Mouse (Mus musculus) midbrain, embryonic 14.5 days (tissue): ENCODE measurements around the gene Mcur1. TPM values are rescaled to one million over a fixed set of nuclear protein-coding genes. Genes with fewer than 3 reads are reported as not detected.

Experiments
- ATAC-seq: fragments of 200-750 bp; cut with Nextera tagmentation; 2 replicates; pipeline ENCODE4 v1.8.0; 2017; ENCODE audit warnings: moderate number of reproducible peaks, moderate library complexity; ENCODE audit not compliant: low FRiP score, low TSS enrichment
- DNase-seq: peaks from one replicate; pipeline ENCODE4 v3.0.0-alpha.2; 2015
- H3K27ac ChIP-seq: fragments of 300-500 bp; sonication (generic); replicated peaks from 2 replicates; pipeline ENCODE4 v1.5.1; 2014; ENCODE audit warnings: mild to moderate bottlenecking, low read depth, low read length, moderate library complexity
- H3K27me3 ChIP-seq: fragments of 300-500 bp; sonication (generic); 2 replicates; pipeline ENCODE4 v1.6.1; 2014; ENCODE audit warnings: low read length, control low read depth, mixed read lengths; ENCODE audit not compliant: control insufficient read depth, insufficient read depth
- H3K36me3 ChIP-seq: fragments of 300-500 bp; sonication (generic); 2 replicates; pipeline ENCODE4 v1.6.1; 2014; ENCODE audit warnings: low read length, control low read depth; ENCODE audit not compliant: control insufficient read depth, insufficient read depth
- H3K4me1 ChIP-seq: fragments of 300-500 bp; sonication (generic); 2 replicates; pipeline ENCODE4 v1.6.1; 2014; ENCODE audit warnings: mild to moderate bottlenecking, antibody characterized with exemption, low read length, control low read depth; ENCODE audit not compliant: control insufficient read depth, insufficient read depth
- H3K4me2 ChIP-seq: fragments of 300-500 bp; sonication (generic); 2 replicates; pipeline ENCODE4 v1.6.1; 2014; ENCODE audit warnings: mild to moderate bottlenecking, low read length, moderate library complexity
- H3K4me3 ChIP-seq: fragments of 300-500 bp; sonication (generic); replicated peaks from 2 replicates; pipeline ENCODE4 v1.5.1; 2014; ENCODE audit warnings: low read depth, low read length
- H3K9ac ChIP-seq: fragments of 300-500 bp; sonication (generic); replicated peaks from 2 replicates; pipeline ENCODE4 v1.6.1; 2014; ENCODE audit warnings: mild to moderate bottlenecking, low read length, moderate library complexity
- H3K9me3 ChIP-seq: fragments of 300-500 bp; sonication (generic); 2 replicates; pipeline ENCODE4 v1.6.1; 2016; ENCODE audit warnings: low read length, control low read depth, mixed read lengths; ENCODE audit not compliant: control insufficient read depth
- WGBS: fragments of 180-500 bp; shearing (Covaris S2); extraction: QIAGEN DNeasy Blood & Tissue Kit; methylation state at CpG from one replicate; pipeline ENCODE4 v1.1.7; 2014; 5-methylcytosine and 5-hydroxymethylcytosine counted together
- polyA plus RNA-seq: library from polyadenylated mRNA; unstranded; fragments of >200 nt; fragmentation: Nextera tagmentation; extraction: Ambion mirVana; gene quantifications from 2 replicates; pipeline ENCODE4 v1.2.1, GENCODE M21; 2014

Gene Mcur1
- polyA plus RNA-seq, 1 experiment from 2014 or later = 10.8 TPM

DNA sequence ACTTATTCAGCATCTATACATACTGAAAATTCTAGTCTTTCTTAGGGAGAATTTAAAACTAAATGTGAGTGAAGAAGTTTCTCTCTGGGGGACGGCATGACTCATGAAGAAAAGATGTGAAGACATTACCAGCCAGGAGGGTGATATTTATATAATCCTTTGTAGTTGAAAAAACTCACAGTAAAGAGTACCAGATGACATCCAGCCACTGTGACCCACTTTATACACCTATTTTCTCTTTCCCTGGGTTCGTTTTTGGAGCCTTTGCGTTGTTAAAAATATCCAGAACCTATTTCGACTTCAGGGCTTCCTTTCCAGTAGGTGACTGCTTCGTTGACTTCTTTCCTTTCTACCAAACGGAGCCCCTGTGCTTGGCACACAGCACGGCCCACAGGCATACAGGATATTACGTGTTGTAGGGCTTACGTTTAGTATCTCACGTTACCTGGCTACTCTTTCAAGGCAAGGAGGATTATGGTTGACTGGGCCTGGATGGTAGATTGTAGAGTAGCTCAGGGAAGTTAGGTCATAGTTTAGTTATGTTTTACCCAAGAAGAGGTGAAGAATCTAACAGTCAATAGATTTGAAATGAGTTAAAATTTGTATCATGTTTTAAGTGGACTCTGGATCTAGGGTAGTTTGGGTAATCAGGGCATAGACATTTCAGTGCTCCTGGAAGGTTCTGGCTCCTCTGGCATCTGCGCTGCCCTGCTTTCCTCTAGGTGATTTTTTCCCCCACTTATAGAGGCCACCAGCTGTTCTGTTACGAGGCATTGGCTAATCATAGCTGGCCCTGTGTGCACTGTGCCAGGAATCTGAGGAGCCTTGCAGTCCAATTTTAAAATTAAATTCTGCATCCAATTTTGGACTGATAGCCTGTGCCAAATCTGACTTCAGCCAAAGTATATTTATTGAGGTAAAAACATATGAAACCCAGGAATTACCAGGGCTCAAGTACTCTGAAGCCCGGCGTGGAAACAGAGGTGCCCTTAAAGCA, 28.2 kb upstream of the Mcur1 start:
- WGBS = 90% methylated on average over 14 of the region's 14 CpGs
- H3K4me1 ChIP-seq = no peaks in the 10 kb centered on the region
- no peaks in the 10 kb centered on the region for H3K27me3 ChIP-seq
- H3K4me3 ChIP-seq = no peak overlapping the region
- H3K9ac ChIP-seq = no peak overlapping the region
- no peaks in the 10 kb centered on the region for H3K36me3 ChIP-seq
- DNase-seq (no peak), ATAC-seq (no peak)
- H3K9me3 ChIP-seq = no peaks in the 10 kb centered on the region
- H3K4me2 ChIP-seq = no peak overlapping the region
- H3K27ac ChIP-seq = no peak overlapping the region

DNA sequence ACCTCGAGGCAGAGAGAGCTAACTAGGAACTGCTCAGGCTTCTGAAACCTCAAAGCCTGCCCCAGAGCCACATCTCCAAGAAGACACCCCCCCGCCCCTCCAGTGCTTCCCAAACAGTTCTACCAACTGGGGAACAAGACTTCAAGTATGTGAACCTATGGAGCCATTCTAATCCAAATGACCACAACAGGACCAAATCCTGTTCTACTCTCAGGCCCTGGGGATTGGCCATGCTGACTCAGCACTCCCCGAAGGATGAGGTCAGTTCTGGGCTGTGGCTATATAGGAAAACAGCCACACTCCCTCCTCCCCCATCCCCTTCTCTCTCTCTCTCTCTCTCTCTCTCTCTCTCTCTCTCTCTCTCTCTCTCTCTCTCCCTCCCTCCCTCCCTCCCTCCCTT, 27.0 kb upstream of the Mcur1 start:
- no peaks in the 10 kb centered on the region for H3K9me3 ChIP-seq
- H3K4me3 ChIP-seq = no peak overlapping the region
- no peaks in the 10 kb centered on the region for H3K27me3 ChIP-seq
- DNase-seq (no peak), ATAC-seq (no peak)
- no peak overlapping the region for H3K27ac ChIP-seq
- H3K4me1 ChIP-seq = no peaks in the 10 kb centered on the region
- H3K4me2 ChIP-seq = no peak overlapping the region
- no peaks in the 10 kb centered on the region for H3K36me3 ChIP-seq
- H3K9ac ChIP-seq = no peak overlapping the region
- 83% methylated on average over 3 of the region's 3 CpGs for WGBS

DNA sequence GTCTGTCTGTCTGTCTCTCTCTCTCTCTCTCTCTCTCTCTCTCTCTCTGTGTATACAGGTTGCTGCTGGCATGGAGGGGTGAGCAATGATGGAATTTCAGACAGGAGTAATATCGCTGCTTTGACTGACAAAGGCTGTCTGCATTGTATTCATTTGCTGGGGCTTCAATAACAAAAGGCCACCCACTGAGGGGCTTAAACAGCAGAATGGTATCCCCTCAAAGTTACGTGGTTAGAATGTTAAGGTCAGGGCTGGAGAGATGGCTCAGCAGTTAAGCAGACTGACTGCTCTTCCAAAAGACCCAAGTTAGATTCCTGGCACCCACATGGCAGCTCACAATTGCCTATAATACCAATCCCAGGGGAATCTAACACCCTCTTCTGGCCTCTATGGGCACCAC, 25.3 kb upstream of the Mcur1 start:
- DNase-seq (no peak), ATAC-seq (no peak)
- 23% methylated on average over 2 of the region's 2 CpGs for WGBS

DNA sequence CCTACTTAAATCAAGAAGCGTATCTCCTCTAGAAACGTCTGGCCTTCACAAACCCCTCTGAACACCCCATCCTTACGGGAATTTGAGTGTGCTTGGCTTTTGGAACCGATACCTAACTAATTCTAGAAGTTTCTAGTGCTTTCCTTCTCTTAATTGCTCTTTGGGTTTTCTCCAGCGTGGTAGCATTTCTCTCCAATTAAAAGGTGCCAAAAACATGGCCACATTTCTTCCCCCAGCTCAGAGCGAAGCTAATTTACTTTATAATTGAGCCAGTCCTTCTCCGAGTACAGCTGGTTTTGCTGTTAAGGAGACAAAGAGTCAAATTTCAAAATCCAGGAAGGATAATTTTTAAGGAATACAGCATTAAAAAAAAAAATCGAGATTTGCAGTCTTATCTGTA, 23.5 kb upstream of the Mcur1 start:
- DNase-seq (no peak), ATAC-seq (no peak)
- Histone ChIP-seq H3K4me2 (no peak overlapping the region), H3K9ac (no peak overlapping the region), H3K36me3 (no peaks in the 10 kb centered on the region), H3K27me3 (no peaks in the 10 kb centered on the region), H3K4me1 (no peaks in the 10 kb centered on the region), H3K4me3 (no peak overlapping the region), H3K9me3 (no peaks in the 10 kb centered on the region), H3K27ac (no peak overlapping the region)
- WGBS = 65% methylated on average over 8 of the region's 8 CpGs

More for the DNA sequence above, 25.3 kb upstream of the Mcur1 start:
- Histone ChIP-seq H3K4me2 (no peak overlapping the region), H3K36me3 (no peaks in the 10 kb centered on the region), H3K4me1 (no peaks in the 10 kb centered on the region), H3K4me3 (no peak overlapping the region), H3K27me3 (no peaks in the 10 kb centered on the region), H3K27ac (no peak overlapping the region), H3K9ac (no peak overlapping the region), H3K9me3 (no peaks in the 10 kb centered on the region)

DNA sequence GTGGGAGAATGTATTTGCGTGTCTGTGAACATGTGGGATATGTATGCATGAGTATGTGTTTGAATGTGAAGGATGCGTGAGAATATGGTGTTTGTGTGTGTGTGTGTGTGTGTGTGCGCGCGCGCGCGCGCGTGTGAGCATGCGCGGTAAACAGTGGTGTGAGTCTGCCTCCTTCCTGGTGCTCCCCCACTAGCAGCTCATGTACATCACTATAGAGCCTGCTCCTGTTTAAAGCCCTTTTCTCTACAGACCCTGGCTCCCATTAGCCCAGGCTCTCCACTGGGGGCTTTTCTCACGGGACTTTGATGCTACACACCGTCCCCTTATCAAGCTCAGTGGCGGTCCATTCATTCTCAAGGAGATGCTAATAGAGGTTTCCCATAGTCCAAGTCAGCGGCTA, 23.0 kb upstream of the Mcur1 start:
- ATAC-seq = no peak
- Histone ChIP-seq H3K4me2 (peak overlapping the region; percentile 34), H3K9me3 (no peaks in the 10 kb centered on the region), H3K36me3 (no peaks in the 10 kb centered on the region), H3K9ac (no peak overlapping the region), H3K27me3 (no peaks in the 10 kb centered on the region), H3K4me3 (no peak overlapping the region), H3K27ac (no peak overlapping the region), H3K4me1 (no peaks in the 10 kb centered on the region)
- peak; percentile 70 for DNase-seq
- WGBS = 44% methylated on average over 16 of the region's 16 CpGs

DNA sequence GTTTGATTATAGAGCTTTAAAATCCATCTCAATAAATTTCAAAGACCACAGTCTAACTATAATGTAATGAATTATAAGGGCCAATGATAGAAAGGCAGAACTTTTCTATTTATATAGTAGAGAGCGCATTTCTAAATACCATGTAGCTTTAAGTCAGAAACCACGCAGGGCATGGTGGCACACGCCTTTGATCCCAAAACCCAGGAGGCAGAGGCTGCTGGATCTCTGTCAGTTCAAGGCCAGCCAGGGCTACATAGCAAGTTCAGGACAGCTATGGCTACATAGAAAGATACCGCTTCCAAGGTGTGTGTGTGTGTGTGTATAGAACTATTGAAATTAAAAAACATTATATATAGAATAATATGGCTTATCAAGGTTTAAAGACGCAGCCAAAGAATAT, 20.7 kb upstream of the Mcur1 start:
- Histone ChIP-seq H3K27me3 (no peaks in the 10 kb centered on the region), H3K4me3 (no peak overlapping the region), H3K4me1 (no peaks in the 10 kb centered on the region), H3K27ac (no peak overlapping the region), H3K9ac (no peak overlapping the region), H3K36me3 (no peaks in the 10 kb centered on the region), H3K4me2 (no peak overlapping the region), H3K9me3 (no peaks in the 10 kb centered on the region)
- WGBS = 94% methylated on average over 5 of the region's 5 CpGs
- no peak for DNase-seq
- no peak for ATAC-seq

DNA sequence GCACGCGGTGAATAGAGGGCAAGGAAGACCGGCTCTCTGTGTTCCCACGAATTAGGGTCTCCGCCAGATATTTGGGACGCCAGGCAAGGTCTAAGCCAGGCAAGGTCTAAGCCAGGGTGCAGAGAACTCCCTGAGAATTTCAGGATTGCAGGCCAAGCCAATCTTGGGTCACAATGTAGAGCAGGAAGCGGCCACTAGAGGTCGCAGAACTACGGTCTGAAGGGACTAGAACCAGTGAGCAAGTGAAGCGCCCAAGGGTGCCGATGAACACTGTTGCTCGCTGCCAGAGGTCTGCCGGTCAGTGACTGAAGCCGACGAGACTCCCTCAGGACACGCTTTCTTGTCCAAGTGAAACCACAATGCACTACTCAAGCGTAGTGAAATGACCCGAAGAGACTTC, 19.7 kb upstream of the Mcur1 start:
- ATAC-seq (no peak), DNase-seq (peak; percentile 78)
- H3K4me3 ChIP-seq = no peak overlapping the region
- H3K4me2 ChIP-seq = no peak overlapping the region
- H3K9ac ChIP-seq = no peak overlapping the region
- H3K4me1 ChIP-seq = no peaks in the 10 kb centered on the region
- no peaks in the 10 kb centered on the region for H3K36me3 ChIP-seq
- no peak overlapping the region for H3K27ac ChIP-seq
- H3K27me3 ChIP-seq = no peaks in the 10 kb centered on the region
- no peaks in the 10 kb centered on the region for H3K9me3 ChIP-seq
- 24% methylated on average over 18 of the region's 18 CpGs for WGBS

DNA sequence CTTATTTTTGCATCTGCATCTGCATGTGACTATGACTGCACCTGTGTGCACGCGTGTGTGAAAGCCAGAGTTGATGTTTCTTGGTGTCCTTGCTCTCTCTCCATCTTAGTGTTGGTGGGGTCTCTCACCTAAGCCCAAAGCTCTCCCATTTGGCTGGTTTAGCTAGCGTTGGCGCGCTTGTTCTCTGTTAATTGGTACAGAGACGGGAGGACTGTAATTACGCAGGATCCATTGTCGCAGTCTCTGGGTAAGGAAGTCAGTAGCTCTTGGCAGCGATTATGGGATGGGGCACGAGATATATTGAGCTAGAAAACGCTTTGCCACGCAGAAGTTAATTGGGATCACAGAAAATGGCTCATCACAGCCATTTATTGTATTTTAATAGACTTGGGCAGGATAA, 17.8 kb upstream of the Mcur1 start:
- H3K27ac ChIP-seq = no peak overlapping the region
- H3K9me3 ChIP-seq = no peaks in the 10 kb centered on the region
- no peaks in the 10 kb centered on the region for H3K27me3 ChIP-seq
- WGBS = 89% methylated on average over 12 of the region's 12 CpGs
- H3K4me1 ChIP-seq = no peaks in the 10 kb centered on the region
- DNase-seq (no peak), ATAC-seq (no peak)
- no peak overlapping the region for H3K4me3 ChIP-seq
- no peak overlapping the region for H3K4me2 ChIP-seq
- H3K36me3 ChIP-seq = no peaks in the 10 kb centered on the region
- no peak overlapping the region for H3K9ac ChIP-seq

DNA sequence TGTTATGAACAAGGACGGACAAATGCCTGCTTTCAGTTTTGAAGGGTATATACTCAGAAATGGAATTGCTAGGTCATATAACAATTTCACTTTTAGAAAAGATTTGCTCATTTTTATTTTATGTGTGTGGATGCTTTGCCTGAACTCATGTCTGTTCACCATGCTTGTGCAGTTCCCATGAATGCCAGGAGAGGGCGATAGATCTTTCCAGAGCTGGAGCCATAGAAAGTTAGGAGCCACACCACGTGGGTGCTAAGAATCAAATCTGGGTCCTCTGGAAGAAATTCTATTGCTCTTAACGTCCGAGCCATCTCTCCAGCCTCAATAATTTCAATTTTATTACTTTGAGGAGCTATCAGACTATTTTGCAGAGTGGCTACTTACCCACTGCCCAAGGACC, 17.3 kb upstream of the Mcur1 start:
- Histone ChIP-seq H3K4me3 (no peak overlapping the region), H3K27me3 (no peaks in the 10 kb centered on the region), H3K9me3 (no peaks in the 10 kb centered on the region), H3K4me1 (no peaks in the 10 kb centered on the region), H3K4me2 (no peak overlapping the region), H3K27ac (no peak overlapping the region), H3K36me3 (no peaks in the 10 kb centered on the region), H3K9ac (no peak overlapping the region)
- 76% methylated on average over 5 of the region's 5 CpGs for WGBS
- DNase-seq (no peak), ATAC-seq (no peak)
